ENCODE assay signal across 18 mouse cellular contexts in genomic region chr5:92521131-92521530, GRCm38 (mm10). TPM values are rescaled to one million over a fixed set of nuclear protein-coding genes. Genes with fewer than 3 reads are reported as not detected.
DNase-seq lines count a peak whose midpoint lies in the region; TF ChIP-seq lines count a peak whose summit lies in the region.
"Not testable (repeated sequence)": the region's sequence is repeated elsewhere in the genome, so short reads cannot be mapped to it uniquely, and the experiment has no call there.
"Had no signal": no experiment of that assay in that cellular context is flagged by ENCODE, and none has a peak within 500 bp of the region (broad histone marks: within the 10 kb centered on the region; RNA-seq: fewer than 3 reads in every experiment).

No protein-coding gene starts in this region.

- H3K79me2 ChIP-seq in liver, adult 2 months (ENCODE audit: control insufficient read depth, insufficient read depth, low read length): not testable (repeated sequence)

- WGBS in kidney, adult 2 months: 30% methylated on average over 2 of the region's 2 CpGs
- WGBS in liver, adult 2 months: 21% methylated on average over 2 of the region's 2 CpGs

- peak; percentile 66 for DNase-seq in kidney, adult 2 months
- peak; percentile 56 for DNase-seq in kidney, adult 9 months
- peak; percentile 62 for DNase-seq in liver, adult 2 months (ENCODE audit: extremely low read depth, low read depth, low spot score)

- H3K9ac ChIP-seq in liver, adult 2 months (ENCODE audit: low read depth, low read length): not testable (repeated sequence)

- not testable (repeated sequence) for H3K27me3 ChIP-seq in kidney, adult 2 months (replicated peaks; ENCODE audit: control insufficient read depth, insufficient read depth, low read length); liver, adult 2 months (ENCODE audit: control insufficient read depth, insufficient read depth, low read length)

- not testable (repeated sequence) for H3K36me3 ChIP-seq in kidney, adult 2 months (ENCODE audit: control insufficient read depth, insufficient read depth, low read length); liver, adult 2 months (ENCODE audit: control insufficient read depth, insufficient read depth, low read length)

- not testable (repeated sequence) for H3K27ac ChIP-seq in kidney, adult 2 months (ENCODE audit: insufficient read depth, low read depth, low read length); liver, adult 2 months (replicated peaks; ENCODE audit: insufficient read depth, low read depth, low read length)

- H3K4me1 ChIP-seq in kidney, adult 2 months (ENCODE audit: control insufficient read depth, insufficient read depth, low read length): not testable (repeated sequence)
- H3K4me1 ChIP-seq in liver, adult 2 months (ENCODE audit: control insufficient read depth, insufficient read depth, low read length): peaks cover 11% of the 10 kb centered on the region

- not testable (repeated sequence) for TF ChIP-seq POLR2A in kidney, adult 2 months (IDR thresholded peaks at IDR 0.05; ENCODE audit: low read depth, low read length); liver, adult 2 months (IDR thresholded peaks at IDR 0.05; ENCODE audit: extremely low read depth, insufficient read depth, low read length)

- not testable (repeated sequence) for H3K4me3 ChIP-seq in kidney, adult 2 months (ENCODE audit: insufficient read depth, low read depth, low read length); liver, adult 2 months (ENCODE audit: insufficient read depth, low read depth, low read length)

- TF ChIP-seq CTCF in kidney, adult 2 months (conservative IDR thresholded peaks at IDR 0.05; ENCODE audit: insufficient read depth, insufficient read length, low read depth, low read length); liver, adult 2 months (IDR thresholded peaks at IDR 0.05; ENCODE audit: low read depth, low read length): not testable (repeated sequence)

RNA-seq across cellular contexts. Expression of gene Scarb2, which starts 14.5 kb away (rescaled TPM):
- 17.7 and 19.9 TPM in 2 replicates for polyA plus RNA-seq in kidney, adult 2 months (2012; rRNA removed)
- 112 and 122 TPM in 2 replicates for total RNA-seq in liver, adult 2 months (2014; rRNA removed)
- 28.5 and 32.4 TPM in 2 replicates for polyA plus RNA-seq in liver, adult 2 months (2012; rRNA removed)

RNA-seq across cellular contexts. Expression of gene Fam47e, which starts 33.7 kb away (rescaled TPM):
- polyA plus RNA-seq in kidney, adult 2 months (2012; rRNA removed): 0.52 and 0.83 TPM in 2 replicates
- total RNA-seq in liver, adult 2 months (2014; rRNA removed): 30.3 and 36.6 TPM in 2 replicates
- polyA plus RNA-seq in liver, adult 2 months (2012; rRNA removed): 9.5 and 9.8 TPM in 2 replicates
- total RNA-seq: adrenal gland, adult 18-20 months; adrenal gland, adult 2 months; adrenal gland, adult 8-10 months; adrenal gland, postnatal 10 days; adrenal gland, postnatal 14 days; adrenal gland, postnatal 25 days; adrenal gland, postnatal 36 days; CH12.LX; ES-E14; MEL had no signal
- polyA plus RNA-seq: activated CD4-positive, CD25-positive, alpha-beta regulatory T cell, adult 4 months; adrenal gland, adult 2 months; C2C12; CD4-positive, CD25-positive, alpha-beta regulatory T cell, adult 4 months; G1E; Patski had no signal
